Mouse (Mus musculus): Measurements from ENCODE around the gene Gstt2. TPM values are rescaled to one million over a fixed set of nuclear protein-coding genes. Genes with fewer than 3 reads are reported as not detected.

The Gstt2 gene
- polyA plus RNA-seq, 1 experiment, result 1.4 TPM

DNA sequence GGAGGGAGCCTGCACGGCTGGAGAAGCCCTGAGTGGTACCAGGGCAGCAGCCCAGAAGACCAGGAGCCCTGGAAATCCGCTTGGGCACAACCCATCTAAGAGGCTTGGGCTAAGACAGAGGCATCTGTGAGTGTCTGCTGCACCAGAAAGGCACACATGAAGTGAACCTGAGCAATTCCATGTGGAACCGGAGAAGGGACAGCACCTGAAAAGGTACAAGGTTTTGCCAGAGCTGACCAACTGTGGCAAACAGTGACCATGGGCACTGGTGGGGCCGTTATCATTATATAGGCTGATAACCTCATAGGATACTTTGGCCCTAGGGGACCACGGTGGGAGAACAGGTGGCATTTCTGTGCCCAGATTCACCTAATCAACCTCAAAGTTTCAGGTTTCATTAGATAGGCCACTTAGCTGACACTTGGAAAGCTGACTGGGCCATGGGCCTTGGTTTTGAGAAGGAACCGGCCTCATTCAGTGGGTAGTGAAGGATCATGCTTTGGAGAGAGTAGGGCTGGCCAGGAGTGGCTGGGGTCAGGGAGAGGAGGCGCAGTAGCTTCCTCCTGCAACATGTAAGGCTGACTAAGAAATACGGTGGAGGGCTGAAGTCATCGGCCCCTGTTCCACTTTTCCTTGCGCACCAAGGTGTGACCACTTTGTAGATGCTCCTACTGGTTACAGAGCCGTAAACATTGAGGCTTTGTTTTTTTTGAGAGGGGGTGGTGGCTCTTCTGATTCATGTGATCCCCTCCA is 19.1 kb upstream of the Gstt2 start:
- Histone ChIP-seq H3K4me2 (ENCODE audit: low read depth) (no peak overlapping the region), H3K27me3 (ENCODE audit: control insufficient read depth, insufficient read depth, insufficient read length) (no peaks in the 10 kb centered on the region), H3K36me3 (ENCODE audit: control insufficient read depth, insufficient read depth) (peaks cover 10% of the 10 kb centered on the region), H3K79me2 (ENCODE audit: control insufficient read depth, insufficient read depth) (peaks cover 14% of the 10 kb centered on the region), H3K4me3 (no peak overlapping the region), H3ac (ENCODE audit: control insufficient read depth, insufficient read length) (no peak overlapping the region)
- no peak for TF ChIP-seq SRF (IDR thresholded peaks at IDR 0.05; ENCODE audit: control insufficient read depth, insufficient read length, low read depth)
- no peak for TF ChIP-seq MAX (IDR thresholded peaks at IDR 0.05; ENCODE audit: low read depth)
- TF ChIP-seq USF1 (IDR thresholded peaks at IDR 0.05; ENCODE audit: low read depth), result no peak
- no peak for TF ChIP-seq TCF3 (IDR thresholded peaks at IDR 0.05; ENCODE audit: insufficient read length, low read depth)
- no peak for TF ChIP-seq CEBPB (IDR thresholded peaks at IDR 0.05; ENCODE audit: insufficient read depth, poor library complexity, severe bottlenecking)
- peak; percentile 26 for TF ChIP-seq POLR2AphosphoS2 (IDR thresholded peaks at IDR 0.05; ENCODE audit: insufficient read length, low read depth)

DNA sequence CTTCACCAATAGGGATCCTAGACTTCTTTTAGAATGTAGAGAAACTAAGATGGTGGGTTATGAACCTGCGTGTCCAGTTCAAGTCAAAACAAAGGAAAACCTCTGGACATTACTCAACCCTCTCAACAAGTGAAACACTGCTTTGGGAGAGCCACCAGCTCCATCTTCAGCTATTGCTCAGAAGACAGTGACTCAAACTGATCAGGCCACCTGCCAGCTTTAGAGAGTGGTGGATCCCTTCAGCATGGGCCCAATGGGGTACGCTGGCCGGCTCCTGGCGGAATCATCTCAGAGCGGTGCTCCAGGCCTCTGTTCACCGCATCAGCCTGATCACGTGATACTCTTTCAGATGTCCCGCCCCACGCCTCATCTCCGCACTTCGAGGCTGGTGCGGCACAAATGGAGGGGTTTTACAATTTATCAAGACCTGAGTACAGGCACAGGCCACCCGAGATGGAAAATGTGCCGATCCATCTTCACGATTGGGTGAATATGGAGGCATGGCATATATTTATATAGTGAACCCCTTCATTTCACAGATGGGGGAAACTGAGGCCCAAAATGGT is 18.3 kb upstream of the Gstt2 start:
- no peak overlapping the region for H3K4me2 ChIP-seq (ENCODE audit: low read depth)
- no peaks in the 10 kb centered on the region for H3K27me3 ChIP-seq (ENCODE audit: control insufficient read depth, insufficient read depth, insufficient read length)
- no peak overlapping the region for H3K4me3 ChIP-seq
- peaks cover 10% of the 10 kb centered on the region for H3K36me3 ChIP-seq (ENCODE audit: control insufficient read depth, insufficient read depth)
- H3K79me2 ChIP-seq (ENCODE audit: control insufficient read depth, insufficient read depth), result peaks cover 14% of the 10 kb centered on the region
- H3ac ChIP-seq (ENCODE audit: control insufficient read depth, insufficient read length), result no peak overlapping the region
- TF ChIP-seq MYOG (IDR thresholded peaks at IDR 0.05; ENCODE audit: control insufficient read depth in 1 of 3, insufficient read depth in 1 of 3, insufficient read length in 2 of 3, low read depth in 2 of 3) (no peak), POLR2AphosphoS2 (IDR thresholded peaks at IDR 0.05; ENCODE audit: insufficient read length, low read depth) (peak; percentile 16), REST (IDR thresholded peaks at IDR 0.05; ENCODE audit: insufficient read depth, insufficient read length) (no peak), TCF12 (IDR thresholded peaks at IDR 0.05; ENCODE audit: insufficient read depth, poor library complexity, severe bottlenecking) (no peak), POLR2A (IDR thresholded peaks at IDR 0.05; ENCODE audit: insufficient read length, low read depth) (no peak)

DNA sequence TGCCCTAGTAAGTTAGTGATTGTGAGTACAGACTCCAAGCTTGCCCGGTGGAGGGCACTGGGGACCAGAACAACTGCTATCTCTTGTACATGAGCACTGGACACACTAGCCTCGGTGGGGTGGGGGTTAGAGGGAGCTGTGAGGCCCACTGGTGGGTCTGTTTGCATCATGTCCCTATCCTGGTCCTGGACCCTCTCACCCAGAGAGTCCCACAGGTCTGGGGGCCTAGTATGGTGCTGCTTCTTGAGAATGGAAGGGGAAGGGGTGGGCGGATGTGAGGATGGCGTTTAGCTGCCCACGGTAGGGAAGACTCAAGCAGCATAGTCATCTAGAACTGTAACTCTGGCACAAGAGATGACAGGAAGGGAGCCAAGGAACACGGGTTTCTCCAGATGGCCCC is 17.6 kb upstream of the Gstt2 start:
- H3ac ChIP-seq (ENCODE audit: control insufficient read depth, insufficient read length), result no peak overlapping the region
- H3K4me3 ChIP-seq, result no peak overlapping the region
- peaks cover 14% of the 10 kb centered on the region for H3K79me2 ChIP-seq (ENCODE audit: control insufficient read depth, insufficient read depth)
- TF ChIP-seq POLR2AphosphoS2 (IDR thresholded peaks at IDR 0.05; ENCODE audit: insufficient read length, low read depth), result peak; percentile 27
- no peak for TF ChIP-seq TCF3 (IDR thresholded peaks at IDR 0.05; ENCODE audit: insufficient read length, low read depth)
- peaks cover 10% of the 10 kb centered on the region for H3K36me3 ChIP-seq (ENCODE audit: control insufficient read depth, insufficient read depth)
- H3K4me2 ChIP-seq (ENCODE audit: low read depth), result no peak overlapping the region
- H3K27me3 ChIP-seq (ENCODE audit: control insufficient read depth, insufficient read depth, insufficient read length), result no peaks in the 10 kb centered on the region

DNA sequence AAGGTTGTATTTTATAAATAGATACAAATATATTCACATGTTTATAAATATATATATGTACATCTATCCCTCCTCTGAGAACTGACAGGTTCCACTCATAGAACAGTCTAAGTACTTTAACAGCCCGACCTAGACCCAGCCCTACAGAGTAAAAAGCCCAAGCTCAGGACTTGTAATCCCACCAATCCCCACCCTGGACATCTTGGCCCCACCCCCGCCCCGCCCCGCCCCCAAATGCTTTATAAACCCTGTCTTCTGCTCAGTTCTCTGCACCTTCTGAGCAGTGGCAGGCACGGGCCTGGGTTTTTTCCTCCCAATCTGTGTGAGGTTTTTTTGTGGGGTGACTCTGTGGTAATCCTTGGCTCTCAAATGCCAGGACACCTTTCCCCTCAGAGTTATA is 16.9 kb upstream of the Gstt2 start:
- Histone ChIP-seq H3K4me3 (no peak overlapping the region), H3K4me2 (ENCODE audit: low read depth) (no peak overlapping the region), H3K27me3 (ENCODE audit: control insufficient read depth, insufficient read depth, insufficient read length) (no peaks in the 10 kb centered on the region), H3K36me3 (ENCODE audit: control insufficient read depth, insufficient read depth) (peaks cover 10% of the 10 kb centered on the region), H3ac (ENCODE audit: control insufficient read depth, insufficient read length) (no peak overlapping the region), H3K79me2 (ENCODE audit: control insufficient read depth, insufficient read depth) (peaks cover 11% of the 10 kb centered on the region)
- TF ChIP-seq MYOG (IDR thresholded peaks at IDR 0.05; ENCODE audit: control insufficient read depth in 1 of 3, insufficient read depth in 1 of 3, insufficient read length in 2 of 3, low read depth in 2 of 3) (no peak), TCF12 (IDR thresholded peaks at IDR 0.05; ENCODE audit: insufficient read depth, poor library complexity, severe bottlenecking) (no peak), USF1 (IDR thresholded peaks at IDR 0.05; ENCODE audit: low read depth) (no peak), E2F4 (IDR thresholded peaks at IDR 0.05; ENCODE audit: insufficient read depth) (no peak), MYOD1 (IDR thresholded peaks at IDR 0.05; ENCODE audit: control insufficient read depth in 1 of 3, insufficient read length in 2 of 3, low read depth in 2 of 3) (no peak), TCF3 (IDR thresholded peaks at IDR 0.05; ENCODE audit: insufficient read length, low read depth) (no peak), CEBPB (IDR thresholded peaks at IDR 0.05; ENCODE audit: insufficient read depth, poor library complexity, severe bottlenecking) (no peak), POLR2AphosphoS2 (IDR thresholded peaks at IDR 0.05; ENCODE audit: insufficient read length, low read depth) (no peak)

DNA sequence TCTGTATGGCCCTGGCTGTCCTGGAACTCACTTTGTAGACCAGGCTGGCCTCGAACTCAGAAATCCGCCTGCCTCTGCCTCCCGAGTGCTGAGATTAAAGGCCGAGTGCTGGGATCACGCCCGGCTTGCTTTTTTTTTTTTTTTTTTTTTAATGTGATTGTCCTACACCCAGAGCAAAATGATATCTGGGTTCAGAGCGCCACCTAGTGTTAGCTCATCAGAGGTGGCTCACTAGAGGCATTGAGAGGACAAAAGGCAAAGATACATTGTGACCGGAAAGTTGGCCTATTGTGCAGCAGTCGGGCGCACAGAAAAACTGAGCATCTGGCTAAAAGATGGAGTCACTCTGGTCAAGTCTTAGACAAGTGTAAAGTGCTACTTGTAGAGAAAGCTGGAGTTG is 16.2 kb upstream of the Gstt2 start:
- Histone ChIP-seq H3K36me3 (ENCODE audit: control insufficient read depth, insufficient read depth) (peaks cover 9% of the 10 kb centered on the region), H3K4me3 (no peak overlapping the region), H3ac (ENCODE audit: control insufficient read depth, insufficient read length) (no peak overlapping the region), H3K79me2 (ENCODE audit: control insufficient read depth, insufficient read depth) (peaks cover 5% of the 10 kb centered on the region), H3K4me2 (ENCODE audit: low read depth) (no peak overlapping the region), H3K27me3 (ENCODE audit: control insufficient read depth, insufficient read depth, insufficient read length) (no peaks in the 10 kb centered on the region)
- TF ChIP-seq POLR2AphosphoS2 (IDR thresholded peaks at IDR 0.05; ENCODE audit: insufficient read length, low read depth), result no peak
- no peak for TF ChIP-seq CEBPB (IDR thresholded peaks at IDR 0.05; ENCODE audit: insufficient read depth, poor library complexity, severe bottlenecking)
- no peak for TF ChIP-seq USF1 (IDR thresholded peaks at IDR 0.05; ENCODE audit: low read depth)
- TF ChIP-seq MYOG (IDR thresholded peaks at IDR 0.05; ENCODE audit: control insufficient read depth in 1 of 3, insufficient read depth in 1 of 3, insufficient read length in 2 of 3, low read depth in 2 of 3), result no peak
- TF ChIP-seq SRF (IDR thresholded peaks at IDR 0.05; ENCODE audit: control insufficient read depth, insufficient read length, low read depth), result no peak
- no peak for TF ChIP-seq MYOD1 (IDR thresholded peaks at IDR 0.05; ENCODE audit: control insufficient read depth in 1 of 3, insufficient read length in 2 of 3, low read depth in 2 of 3)
